Mouse (Mus musculus): ENCODE data around the gene Samd10. TPM values are rescaled to one million over a fixed set of nuclear protein-coding genes. Genes with fewer than 3 reads are reported as not detected.

Samd10 gene
- polyA plus RNA-seq, 1 experiment = 0.67 TPM

DNA sequence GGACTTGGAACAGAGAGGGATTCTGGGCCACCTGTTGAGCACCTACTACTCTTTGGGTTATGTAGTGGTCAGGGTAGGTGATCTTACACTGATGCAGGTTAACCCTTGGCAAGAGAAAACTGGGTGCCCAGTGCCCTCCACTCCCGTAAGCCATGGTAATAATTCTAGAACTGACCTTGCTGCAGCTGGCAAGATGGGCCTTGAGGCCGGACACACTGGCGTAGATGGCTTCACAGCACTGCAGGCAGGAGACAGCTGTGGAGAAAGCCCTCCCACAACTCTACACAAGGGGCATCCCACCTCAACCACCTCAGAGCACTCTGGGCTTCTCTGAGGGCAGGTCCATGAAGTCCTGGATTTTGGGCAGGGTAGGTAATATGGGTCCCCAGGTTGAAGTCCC is 12.9 kb downstream of the Samd10 start:
- no peak overlapping the region for H3K4me3 ChIP-seq
- TF ChIP-seq TCF3 (IDR thresholded peaks at IDR 0.05; ENCODE audit: insufficient read length, low read depth) (no peak), REST (IDR thresholded peaks at IDR 0.05; ENCODE audit: insufficient read depth, insufficient read length) (no peak), SRF (IDR thresholded peaks at IDR 0.05; ENCODE audit: control insufficient read depth, insufficient read length, low read depth) (no peak), POLR2AphosphoS2 (IDR thresholded peaks at IDR 0.05; ENCODE audit: insufficient read length, low read depth) (no peak), E2F4 (IDR thresholded peaks at IDR 0.05; ENCODE audit: insufficient read depth) (no peak), TCF12 (IDR thresholded peaks at IDR 0.05; ENCODE audit: insufficient read depth, poor library complexity, severe bottlenecking) (no peak), CEBPB (IDR thresholded peaks at IDR 0.05; ENCODE audit: insufficient read depth, poor library complexity, severe bottlenecking) (no peak), MAX (IDR thresholded peaks at IDR 0.05; ENCODE audit: low read depth) (no peak), MYOG (IDR thresholded peaks at IDR 0.05; ENCODE audit: control insufficient read depth in 1 of 3, insufficient read depth in 1 of 3, insufficient read length in 2 of 3, low read depth in 2 of 3) (no peak), USF1 (IDR thresholded peaks at IDR 0.05; ENCODE audit: low read depth) (no peak), POLR2A (IDR thresholded peaks at IDR 0.05; ENCODE audit: insufficient read length, low read depth) (no peak), MYOD1 (IDR thresholded peaks at IDR 0.05; ENCODE audit: control insufficient read depth in 1 of 3, insufficient read length in 2 of 3, low read depth in 2 of 3) (no peak)
- no peaks in the 10 kb centered on the region for H3K27me3 ChIP-seq (ENCODE audit: control insufficient read depth, insufficient read depth, insufficient read length)
- H3K36me3 ChIP-seq (ENCODE audit: control insufficient read depth, insufficient read depth) = peaks cover 12% of the 10 kb centered on the region
- no peaks in the 10 kb centered on the region for H3K79me2 ChIP-seq (ENCODE audit: control insufficient read depth, insufficient read depth)
- H3ac ChIP-seq (ENCODE audit: control insufficient read depth, insufficient read length) = no peak overlapping the region
- H3K4me2 ChIP-seq (ENCODE audit: low read depth) = no peak overlapping the region

DNA sequence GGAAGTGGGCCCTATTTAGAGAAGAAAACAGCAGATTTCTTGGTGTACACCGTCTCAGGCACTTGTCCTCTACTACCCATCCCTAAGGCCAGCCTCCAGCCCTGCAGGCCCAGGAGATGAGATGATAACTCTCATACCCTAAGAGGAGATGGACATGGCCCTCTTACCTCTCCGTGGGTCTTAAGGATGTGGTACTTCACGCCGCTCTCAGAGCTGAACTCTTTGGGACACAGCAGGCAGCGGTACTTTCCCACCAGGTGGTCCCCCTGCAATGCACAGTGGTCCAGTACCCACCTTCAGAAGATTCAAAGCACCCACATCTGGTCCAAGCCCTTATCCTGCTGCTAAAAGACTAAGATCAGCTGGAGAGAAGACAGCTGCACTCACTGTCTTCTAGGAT is 13.5 kb downstream of the Samd10 start:
- Histone ChIP-seq H3K79me2 (ENCODE audit: control insufficient read depth, insufficient read depth) (peaks cover 3% of the 10 kb centered on the region), H3K4me2 (ENCODE audit: low read depth) (no peak overlapping the region), H3ac (ENCODE audit: control insufficient read depth, insufficient read length) (no peak overlapping the region), H3K27me3 (ENCODE audit: control insufficient read depth, insufficient read depth, insufficient read length) (no peaks in the 10 kb centered on the region), H3K4me3 (no peak overlapping the region), H3K36me3 (ENCODE audit: control insufficient read depth, insufficient read depth) (peaks cover 12% of the 10 kb centered on the region)
- no peak for TF ChIP-seq SRF (IDR thresholded peaks at IDR 0.05; ENCODE audit: control insufficient read depth, insufficient read length, low read depth)
- TF ChIP-seq MYOD1 (IDR thresholded peaks at IDR 0.05; ENCODE audit: control insufficient read depth in 1 of 3, insufficient read length in 2 of 3, low read depth in 2 of 3) = no peak
- TF ChIP-seq MYOG (IDR thresholded peaks at IDR 0.05; ENCODE audit: control insufficient read depth in 1 of 3, insufficient read depth in 1 of 3, insufficient read length in 2 of 3, low read depth in 2 of 3) = no peak
- TF ChIP-seq REST (IDR thresholded peaks at IDR 0.05; ENCODE audit: insufficient read depth, insufficient read length) = no peak
- TF ChIP-seq CEBPB (IDR thresholded peaks at IDR 0.05; ENCODE audit: insufficient read depth, poor library complexity, severe bottlenecking) = no peak
- no peak for TF ChIP-seq TCF3 (IDR thresholded peaks at IDR 0.05; ENCODE audit: insufficient read length, low read depth)

DNA sequence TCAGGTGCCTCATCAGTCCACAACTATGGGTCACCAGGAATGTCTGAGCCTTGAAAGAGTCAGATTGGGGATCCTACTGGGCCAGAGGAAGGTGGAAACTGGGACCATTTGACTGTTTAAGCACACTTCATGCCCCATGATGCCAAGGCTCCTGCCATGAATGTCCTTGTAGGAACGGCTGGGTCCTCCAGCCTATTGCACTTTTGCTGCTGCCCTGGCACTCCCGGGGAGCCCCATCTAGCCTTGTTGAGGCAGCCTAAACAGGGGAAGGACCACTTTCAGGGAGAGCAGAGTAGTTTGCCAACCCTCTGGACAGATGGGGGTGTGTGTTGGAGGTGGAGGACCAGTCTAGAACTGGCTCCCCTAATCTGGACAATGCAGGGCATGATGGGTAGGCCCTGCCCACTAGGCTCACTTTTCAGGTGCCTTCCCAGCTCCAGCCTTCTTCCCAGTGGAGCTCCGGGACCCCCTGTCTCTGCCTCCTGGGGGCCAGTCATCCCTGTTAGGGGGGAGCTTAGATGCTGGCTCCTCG is 14.5 kb downstream of the Samd10 start, which contains the start of gene Uckl1:
Gene Uckl1 (minus strand): TSS at position 482 of the 532 bp plus-strand sequence.
- Histone ChIP-seq H3K4me3 (no peak within 1 kb of the TSS), H3K79me2 (ENCODE audit: control insufficient read depth, insufficient read depth) (peaks cover 11% of the 10 kb centered on the region), H3K36me3 (ENCODE audit: control insufficient read depth, insufficient read depth) (peaks cover 12% of the 10 kb centered on the region)

DNA sequence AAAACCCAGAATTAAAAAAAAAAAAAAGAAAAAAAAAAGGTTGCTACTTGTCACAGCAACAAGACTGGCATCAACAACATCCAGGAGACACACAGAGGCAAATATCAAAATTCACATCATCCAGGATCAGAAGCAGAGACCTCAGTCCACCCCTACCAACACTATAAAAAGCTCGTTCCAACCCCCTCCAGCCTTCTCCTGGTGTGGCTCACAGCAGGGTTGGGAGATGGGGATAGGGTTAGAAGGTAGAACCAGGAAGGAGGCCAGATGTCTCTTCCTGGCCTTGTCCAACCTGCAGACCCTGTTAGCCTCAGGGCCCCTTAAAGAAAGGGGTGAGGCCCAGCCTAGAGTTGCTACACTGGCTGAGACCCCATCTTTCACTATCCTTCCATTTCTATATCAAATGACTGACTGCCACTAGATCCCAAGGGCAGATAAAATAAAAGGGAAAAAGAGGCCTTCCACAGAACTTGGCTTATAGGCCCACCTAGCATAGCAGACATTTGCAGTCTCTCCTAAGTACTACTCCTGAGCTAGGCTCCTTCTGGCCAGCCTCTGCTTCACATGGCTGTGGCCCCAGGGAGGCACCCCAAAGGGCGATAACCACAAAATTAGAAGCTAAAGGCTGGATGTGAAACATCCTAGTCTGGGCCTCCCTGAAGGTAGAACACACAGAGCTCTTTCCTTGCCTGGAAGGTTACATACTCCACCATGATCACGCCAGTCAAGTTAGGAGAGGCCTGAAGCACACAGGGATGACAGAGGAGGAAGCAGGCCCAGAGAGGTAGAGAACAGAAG is 15.4 kb downstream of the Samd10 start:
- Histone ChIP-seq H3K27me3 (ENCODE audit: control insufficient read depth, insufficient read depth, insufficient read length) (no peaks in the 10 kb centered on the region), H3K4me2 (ENCODE audit: low read depth) (no peak overlapping the region), H3K79me2 (ENCODE audit: control insufficient read depth, insufficient read depth) (peaks cover 11% of the 10 kb centered on the region), H3ac (ENCODE audit: control insufficient read depth, insufficient read length) (no peak overlapping the region), H3K36me3 (ENCODE audit: control insufficient read depth, insufficient read depth) (peaks cover 12% of the 10 kb centered on the region), H3K4me3 (no peak overlapping the region)
- TF ChIP-seq TCF12 (IDR thresholded peaks at IDR 0.05; ENCODE audit: insufficient read depth, poor library complexity, severe bottlenecking) (no peak), USF1 (IDR thresholded peaks at IDR 0.05; ENCODE audit: low read depth) (no peak), MYOG (IDR thresholded peaks at IDR 0.05; ENCODE audit: control insufficient read depth in 1 of 3, insufficient read depth in 1 of 3, insufficient read length in 2 of 3, low read depth in 2 of 3) (no peak), POLR2A (IDR thresholded peaks at IDR 0.05; ENCODE audit: insufficient read length, low read depth) (no peak), REST (IDR thresholded peaks at IDR 0.05; ENCODE audit: insufficient read depth, insufficient read length) (no peak), POLR2AphosphoS2 (IDR thresholded peaks at IDR 0.05; ENCODE audit: insufficient read length, low read depth) (no peak), SRF (IDR thresholded peaks at IDR 0.05; ENCODE audit: control insufficient read depth, insufficient read length, low read depth) (no peak), TCF3 (IDR thresholded peaks at IDR 0.05; ENCODE audit: insufficient read length, low read depth) (no peak), CEBPB (IDR thresholded peaks at IDR 0.05; ENCODE audit: insufficient read depth, poor library complexity, severe bottlenecking) (no peak), MAX (IDR thresholded peaks at IDR 0.05; ENCODE audit: low read depth) (no peak), MYOD1 (IDR thresholded peaks at IDR 0.05; ENCODE audit: control insufficient read depth in 1 of 3, insufficient read length in 2 of 3, low read depth in 2 of 3) (no peak)

More for the DNA sequence above, 14.5 kb downstream of the Samd10 start, which contains the start of gene Uckl1:
- H3K4me2 ChIP-seq (ENCODE audit: low read depth) = no peak within 1 kb of the TSS
- H3ac ChIP-seq (ENCODE audit: control insufficient read depth, insufficient read length) = no peak within 1 kb of the TSS
- no peak for TF ChIP-seq TCF3 (IDR thresholded peaks at IDR 0.05; ENCODE audit: insufficient read length, low read depth)
- no peak for TF ChIP-seq SRF (IDR thresholded peaks at IDR 0.05; ENCODE audit: control insufficient read depth, insufficient read length, low read depth)
- no peak for TF ChIP-seq CEBPB (IDR thresholded peaks at IDR 0.05; ENCODE audit: insufficient read depth, poor library complexity, severe bottlenecking)
- no peak for TF ChIP-seq REST (IDR thresholded peaks at IDR 0.05; ENCODE audit: insufficient read depth, insufficient read length)
- TF ChIP-seq POLR2AphosphoS2 (IDR thresholded peaks at IDR 0.05; ENCODE audit: insufficient read length, low read depth) = no peak
- no peak for TF ChIP-seq MYOG (IDR thresholded peaks at IDR 0.05; ENCODE audit: control insufficient read depth in 1 of 3, insufficient read depth in 1 of 3, insufficient read length in 2 of 3, low read depth in 2 of 3)
- TF ChIP-seq TCF12 (IDR thresholded peaks at IDR 0.05; ENCODE audit: insufficient read depth, poor library complexity, severe bottlenecking) = no peak
- TF ChIP-seq MAX (IDR thresholded peaks at IDR 0.05; ENCODE audit: low read depth) = no peak
- no peak for TF ChIP-seq MYOD1 (IDR thresholded peaks at IDR 0.05; ENCODE audit: control insufficient read depth in 1 of 3, insufficient read length in 2 of 3, low read depth in 2 of 3)
- H3K27me3 ChIP-seq (ENCODE audit: control insufficient read depth, insufficient read depth, insufficient read length) = no peaks in the 10 kb centered on the region

Measured in myocyte (in vitro differentiated cells).